Mouse (Mus musculus) liver, adult (tissue): ENCODE measurements around the gene Tbc1d23.

Source experiments
- GATA4 ChIP-seq: IDR thresholded peaks from 2 replicates; pipeline ENCODE4 v1.6.1; 2014; ENCODE audit warnings: mild to moderate bottlenecking, low read length; ENCODE audit not compliant: insufficient replicate concordance

Tbc1d23 gene

GRCm38 (mm10) chr16:57177254-57177653 lies 54.0 kb downstream of the Tbc1d23 start:
- no peak for TF ChIP-seq GATA4

- TF ChIP-seq GATA4: no peak
Measured at GRCm38 (mm10) chr16:57176276-57176675, 55.0 kb downstream of the Tbc1d23 start.

DNA sequence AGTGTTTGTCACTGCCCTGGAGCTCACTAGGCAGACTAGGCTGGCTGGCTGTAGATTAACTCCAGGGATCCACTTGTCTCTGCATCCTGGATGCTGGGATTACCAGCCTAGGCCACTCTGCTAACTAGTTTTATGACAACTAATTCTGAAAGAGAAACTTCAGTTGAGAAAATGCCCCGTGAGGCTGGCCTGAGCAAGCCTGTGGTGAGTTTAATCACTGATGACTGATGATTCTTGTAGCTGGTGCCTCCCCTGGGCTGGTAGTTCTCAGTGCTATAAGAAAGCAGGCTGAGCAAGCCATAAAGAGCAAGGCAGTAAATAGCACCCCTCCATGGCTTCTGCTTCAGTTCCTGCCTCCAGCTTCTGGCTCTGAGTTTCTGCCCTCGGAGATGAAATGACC lies 55.6 kb downstream of the Tbc1d23 start:
- TF ChIP-seq GATA4: no peak

DNA sequence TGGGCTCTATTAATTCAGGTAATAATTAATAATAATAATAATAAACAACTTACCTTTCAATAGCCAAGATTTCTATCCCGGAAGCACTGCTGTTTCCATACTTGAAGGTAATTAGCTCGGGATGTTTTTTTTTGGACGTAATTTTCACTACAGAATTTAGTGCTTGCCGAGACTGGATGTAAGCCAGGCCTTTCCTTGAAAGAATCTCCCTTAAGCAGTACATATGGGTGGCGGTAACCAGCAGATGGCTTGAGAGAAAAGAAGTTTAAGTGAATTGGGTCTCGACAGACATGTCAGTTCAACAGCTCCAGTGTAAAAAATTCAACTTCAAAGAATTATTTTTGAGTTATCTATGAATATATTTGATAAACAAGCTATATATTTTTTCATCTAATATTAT lies 59.7 kb downstream of the Tbc1d23 start:
- no peak for TF ChIP-seq GATA4

DNA sequence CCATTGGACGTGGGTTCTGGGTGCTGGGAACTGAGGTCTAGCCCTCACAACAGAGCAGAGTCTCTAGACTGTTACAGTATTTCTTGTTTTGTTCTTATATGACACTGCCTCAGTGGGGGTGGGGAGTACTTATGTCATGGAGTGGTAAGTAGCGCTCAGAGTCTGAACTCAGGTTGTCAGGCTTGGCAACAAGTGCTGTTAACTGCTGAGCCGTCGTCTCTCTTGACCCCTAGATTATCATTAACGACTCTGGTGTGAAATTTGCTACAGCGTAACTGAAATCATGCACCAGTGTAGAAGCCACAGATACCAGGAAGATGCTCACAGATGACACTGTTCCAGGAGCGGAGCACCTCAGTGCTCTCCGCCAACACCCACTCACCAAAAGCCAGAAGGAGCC lies 60.1 kb downstream of the Tbc1d23 start:
- TF ChIP-seq GATA4: no peak

GRCm38 (mm10) chr16:57168236-57168635 lies 63.1 kb downstream of the Tbc1d23 start:
- no peak for TF ChIP-seq GATA4

GRCm38 (mm10) chr16:57167514-57167912 lies 63.8 kb downstream of the Tbc1d23 start:
- TF ChIP-seq GATA4: no peak

GRCm38 (mm10) chr16:57166611-57167513 lies 64.4 kb downstream of the Tbc1d23 start, which contains the start of gene Nit2:
Gene Nit2, minus strand, starts transcription at chr16:57167341.
- peak; percentile 14; the same call in 1 of the 2 replicates for TF ChIP-seq GATA4

DNA sequence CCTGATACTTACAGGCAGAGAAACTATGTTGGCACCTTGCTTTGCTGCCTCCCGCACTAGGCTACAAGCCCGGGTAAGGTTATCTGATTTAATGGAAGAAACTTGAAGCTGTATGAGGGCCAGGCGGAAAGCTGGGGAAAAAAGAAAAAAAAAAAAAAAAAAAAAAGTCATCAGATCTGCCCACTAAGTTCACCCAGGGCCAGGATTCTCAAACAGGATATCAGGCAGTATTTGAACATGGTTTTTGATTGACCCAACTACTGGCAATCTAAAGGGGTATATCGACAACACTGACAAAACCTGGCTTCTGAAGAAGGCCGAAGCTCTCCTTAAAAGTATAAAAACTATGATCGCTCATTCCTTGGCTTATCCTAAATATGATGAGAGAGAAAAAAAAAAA lies 65.2 kb downstream of the Tbc1d23 start:
- TF ChIP-seq GATA4: peak; percentile 11; the same call in 1 of the 2 replicates

GRCm38 (mm10) chr16:57165157-57165556 lies 66.1 kb downstream of the Tbc1d23 start:
- TF ChIP-seq GATA4: no peak

GRCm38 (mm10) chr16:57163694-57164093 lies 67.6 kb downstream of the Tbc1d23 start:
- TF ChIP-seq GATA4: no peak

- TF ChIP-seq GATA4: no peak
Measured at GRCm38 (mm10) chr16:57162841-57163240, 68.5 kb downstream of the Tbc1d23 start.

GRCm38 (mm10) chr16:57159835-57160234 lies 71.5 kb downstream of the Tbc1d23 start:
- peak; percentile 8; the same call in 1 of the 2 replicates for TF ChIP-seq GATA4

- no peak for TF ChIP-seq GATA4
Measured at GRCm38 (mm10) chr16:57157728-57158127, 73.6 kb downstream of the Tbc1d23 start.

GRCm38 (mm10) chr16:57157076-57157475 lies 74.2 kb downstream of the Tbc1d23 start:
- TF ChIP-seq GATA4: no peak

DNA sequence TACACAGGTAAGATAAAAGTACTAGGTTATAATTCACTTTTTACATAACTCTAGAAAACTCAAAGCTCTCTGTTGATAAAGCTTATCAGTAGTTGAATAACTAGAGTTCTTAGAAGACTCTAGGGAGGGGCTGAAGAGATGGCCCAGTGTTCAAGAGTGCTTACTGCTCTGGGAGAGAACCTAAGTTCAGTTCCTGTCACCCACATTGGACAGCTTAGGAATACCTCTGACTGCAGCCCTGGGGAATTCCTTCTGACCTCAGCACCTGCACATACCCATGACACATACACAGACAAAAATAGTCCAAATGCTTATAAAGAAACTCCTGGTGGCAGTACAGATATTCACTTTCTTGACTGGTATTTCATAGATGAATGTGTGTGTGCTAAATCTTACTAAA lies 75.4 kb downstream of the Tbc1d23 start:
- no peak for TF ChIP-seq GATA4

- no peak for TF ChIP-seq GATA4
Measured at GRCm38 (mm10) chr16:57151437-57151836, 79.9 kb downstream of the Tbc1d23 start.

DNA sequence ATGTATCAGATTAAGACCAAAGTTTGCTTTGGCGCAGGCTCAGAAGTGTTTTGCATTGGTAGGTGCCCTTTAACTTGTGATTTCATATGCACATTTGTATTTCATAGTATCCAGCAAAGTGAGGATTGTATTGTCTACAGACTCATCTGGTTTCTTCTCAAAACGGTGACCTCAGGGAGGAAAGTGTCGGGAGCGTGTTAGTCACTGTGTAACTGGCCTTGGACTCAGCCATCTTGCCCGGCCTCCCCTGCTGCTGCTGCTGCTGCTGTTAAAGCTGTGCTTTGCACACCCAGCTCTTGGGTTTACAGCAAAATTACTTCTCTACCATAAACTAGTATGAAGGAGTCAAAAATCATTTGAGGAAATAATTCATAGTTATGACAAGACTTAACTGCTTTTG lies 86.6 kb downstream of the Tbc1d23 start:
- TF ChIP-seq GATA4: no peak
